Mouse (Mus musculus) urinary bladder, postnatal 25 days (tissue): ENCODE data around the gene Gnl2.

Experiments
- DNase-seq: peaks from one replicate; pipeline ENCODE4 v3.0.0; 2022; ENCODE audit warnings: low spot score

Gene Gnl2

GRCm38 (mm10) chr4:125084403-125085345 is 68.3 kb downstream of the Gnl2 start, which contains the start of gene Meaf6:
Gene Meaf6, plus strand, starts transcription at chr4:125085134.
- DNase-seq = peak; percentile 97

DNA sequence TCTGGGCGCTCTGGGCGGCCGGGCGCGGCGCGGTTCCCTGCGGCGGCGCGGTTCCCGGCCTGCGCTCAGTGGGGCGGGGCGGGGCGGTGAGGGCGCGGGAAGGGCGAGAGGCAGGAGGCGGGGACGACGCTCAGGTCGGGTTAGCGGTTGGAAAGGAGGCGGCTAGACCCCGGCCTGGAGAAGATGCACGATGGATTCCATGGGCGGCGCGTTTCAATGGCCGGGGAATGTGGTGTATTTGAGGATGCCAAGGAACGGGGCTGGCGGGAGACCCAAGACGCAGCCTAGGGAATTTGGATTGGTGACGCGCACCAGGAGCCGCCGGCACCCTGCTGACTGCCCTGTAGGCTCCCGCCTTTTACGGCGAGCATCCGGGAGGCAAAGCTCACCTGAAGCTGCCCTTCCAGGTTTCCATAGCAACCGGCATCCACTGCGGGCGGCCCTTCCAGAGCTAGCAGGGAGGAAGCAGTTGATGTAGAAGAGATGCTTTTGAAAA is 69.0 kb downstream of the Gnl2 start:
- DNase-seq = no peak

DNA sequence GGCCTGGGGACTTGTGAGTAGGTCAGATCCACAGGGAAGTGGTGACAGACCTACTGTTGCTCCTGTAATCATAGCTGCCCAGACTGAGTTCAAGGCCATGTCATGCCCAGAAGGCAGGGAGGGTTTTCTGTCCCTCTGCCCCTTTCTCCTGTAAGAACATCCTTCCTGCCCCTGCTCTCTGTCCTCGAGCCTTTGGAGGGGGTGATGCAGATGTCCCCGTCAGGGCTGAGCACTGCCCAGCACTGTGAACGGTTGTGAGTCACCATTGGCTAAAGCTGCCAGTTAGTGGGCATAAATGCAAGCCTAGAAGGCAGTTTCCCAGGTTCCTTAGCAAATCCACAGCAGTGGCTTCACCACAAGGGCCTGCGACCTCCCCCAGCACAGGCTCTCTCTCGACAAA is 76.6 kb downstream of the Gnl2 start:
- DNase-seq = no peak

GRCm38 (mm10) chr4:125096066-125096465 is 79.7 kb downstream of the Gnl2 start:
- DNase-seq = no peak

DNA sequence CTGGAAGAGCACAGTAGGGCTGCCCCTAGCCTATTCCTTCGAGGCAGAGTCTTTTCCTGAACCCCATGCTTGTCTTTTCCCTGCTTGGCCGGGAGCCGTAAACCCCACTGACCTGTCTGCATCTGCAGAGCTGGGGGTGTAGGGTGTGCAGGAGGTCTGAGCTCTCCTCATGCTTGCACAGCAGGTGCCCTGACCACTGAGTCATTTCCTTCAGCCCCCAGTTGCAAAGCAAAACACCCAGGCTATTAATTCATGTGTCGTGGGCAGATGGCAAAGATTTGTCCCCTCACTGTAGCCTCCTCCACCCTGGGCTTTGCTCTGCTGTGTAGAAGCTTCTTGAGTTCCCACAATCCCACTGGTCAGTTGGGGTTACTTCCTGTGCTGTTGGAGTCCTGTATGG is 81.0 kb downstream of the Gnl2 start:
- DNase-seq = no peak

GRCm38 (mm10) chr4:125099458-125099857 is 83.1 kb downstream of the Gnl2 start:
- peak; percentile 82 for DNase-seq

- no peak for DNase-seq
Measured at GRCm38 (mm10) chr4:125101334-125101733, 84.9 kb downstream of the Gnl2 start.
